Mouse (Mus musculus) kidney, postnatal 25 days (tissue): ENCODE results near the gene Olfr1512.
"Not testable (repeated sequence)": the region's sequence is repeated elsewhere in the genome, so short reads cannot be mapped to it uniquely, and the experiment has no call there.

Experiments used
- DNase-seq, 2 experiments: peaks; one replicate each; pipeline ENCODE4 v3.0.0; 2021; ENCODE audit warnings: mixed read lengths in 2 of 2

The Olfr1512 gene

DNA sequence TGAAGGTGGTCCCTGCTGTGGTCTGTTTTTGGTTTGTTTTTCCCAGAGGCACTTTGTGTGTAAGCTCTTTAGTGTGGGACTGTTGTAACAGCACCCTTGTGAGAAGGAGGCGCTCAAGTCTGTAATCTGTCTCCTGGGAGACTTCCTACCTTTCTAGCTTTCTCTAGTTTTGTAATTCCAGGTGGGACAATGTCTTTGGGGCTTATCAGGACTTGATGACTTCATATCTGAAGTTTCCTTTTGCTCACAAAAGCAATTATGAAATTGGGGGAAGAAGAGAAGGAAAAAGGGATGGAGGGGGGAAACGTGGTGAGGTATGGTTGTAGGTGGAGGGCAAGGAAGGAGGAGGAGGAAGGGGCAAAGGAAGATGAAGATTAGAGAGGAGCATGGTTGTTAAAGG lies at the start of gene Olfr1512:
Gene Olfr1512, minus strand, starts transcription at position 101 of the 400 bp plus-strand sequence.
- DNase-seq, result no peak

DNA sequence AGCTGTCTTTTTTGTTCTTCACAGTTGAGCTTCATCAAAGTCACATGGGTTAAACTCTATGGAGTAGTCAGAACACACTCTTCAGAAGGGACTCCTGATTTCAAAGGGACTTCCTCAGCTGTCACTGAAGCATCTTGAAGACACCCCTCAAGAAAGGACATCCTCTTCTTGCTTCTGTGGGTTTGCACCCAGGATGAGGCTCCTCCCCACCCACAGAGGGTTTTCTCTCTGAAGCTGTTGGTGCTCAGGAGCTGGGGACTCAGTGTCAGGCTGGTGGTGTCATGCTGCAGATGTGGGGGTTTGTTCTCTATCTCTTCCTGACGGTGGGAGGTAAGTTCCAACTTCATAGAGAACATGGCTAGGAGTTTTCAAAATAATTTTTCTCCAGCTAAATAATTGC lies 48.7 kb upstream of the Olfr1512 start:
- DNase-seq, result no peak

DNA sequence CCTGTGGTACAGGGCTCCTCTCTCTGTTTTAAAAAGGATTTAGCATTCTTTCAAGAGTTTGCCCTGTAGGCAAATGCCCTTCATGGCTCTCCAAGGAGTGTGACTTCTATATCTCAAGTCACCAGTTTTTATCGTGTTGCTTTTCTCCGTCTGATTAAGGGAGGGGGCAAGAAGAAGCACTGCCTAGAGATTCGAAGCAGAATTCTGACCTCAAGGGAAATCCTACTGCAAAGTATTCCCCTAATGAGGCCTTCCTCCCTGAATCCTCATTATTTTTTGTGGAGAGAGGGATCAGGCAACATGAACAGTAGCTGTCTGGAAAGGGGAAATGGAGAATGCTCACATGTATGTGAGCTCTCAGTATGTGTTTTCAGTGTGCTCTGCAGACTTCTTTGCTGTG lies 35.3 kb upstream of the Olfr1512 start, which contains the start of gene Olfr1510:
Gene Olfr1510, minus strand, starts transcription at position 101 of the 400 bp plus-strand sequence.
- no peak for DNase-seq

DNA sequence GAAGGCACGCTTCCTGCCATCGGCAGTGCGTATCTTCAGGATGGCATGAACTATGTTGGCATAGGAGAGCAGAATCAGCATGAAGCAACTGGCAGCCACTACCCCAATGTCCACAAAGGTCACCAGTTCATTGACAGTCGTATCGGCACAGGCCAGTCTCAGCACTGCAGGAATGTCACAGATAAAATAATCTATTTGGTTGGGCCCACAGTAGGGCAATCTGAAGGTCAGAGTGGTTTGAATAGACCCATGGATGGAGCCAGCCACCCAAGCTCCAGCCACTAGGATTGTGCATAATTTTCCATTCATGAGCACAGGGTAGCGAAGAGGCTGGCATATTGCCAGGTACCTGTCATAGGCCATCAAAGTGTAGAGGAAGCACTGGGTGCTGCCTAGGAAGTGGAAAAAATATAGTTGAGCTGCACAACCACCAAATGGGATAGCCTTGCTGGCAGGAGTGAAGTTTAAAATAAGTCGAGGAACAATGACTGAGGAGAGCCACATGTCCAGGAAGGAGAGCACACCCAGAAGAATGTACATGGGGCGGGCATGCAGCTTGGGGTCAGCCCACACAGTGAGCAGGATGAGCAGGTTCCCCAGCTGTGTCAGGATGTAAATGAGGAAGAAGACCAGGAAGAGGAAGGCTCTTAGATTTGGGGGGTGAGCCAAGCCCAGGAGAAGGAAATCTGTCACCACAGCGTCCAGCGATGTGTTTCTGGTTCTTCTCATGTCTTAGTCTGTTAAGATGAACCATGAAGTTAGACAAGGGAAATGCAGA lies 31.4 kb upstream of the Olfr1512 start:
- DNase-seq, result not testable (repeated sequence)

DNA sequence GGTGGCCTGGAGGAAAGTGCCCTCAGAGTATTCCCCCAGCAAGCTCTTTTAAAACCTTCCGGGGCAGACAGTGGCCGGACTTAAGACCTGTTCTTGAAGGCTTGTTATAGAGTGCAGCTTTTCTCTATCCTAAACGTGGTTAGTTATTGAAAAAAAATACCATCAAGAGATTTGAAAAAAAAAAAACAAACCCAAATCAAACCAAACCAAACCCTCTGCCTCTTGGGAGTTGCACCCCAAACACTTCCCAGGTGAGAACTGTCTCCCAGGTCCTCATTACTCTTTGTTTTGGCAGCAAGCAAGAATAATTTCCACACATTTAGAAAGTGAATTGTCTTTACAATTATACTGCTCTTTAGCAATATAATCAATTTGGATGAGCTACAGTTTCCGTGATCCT lies 18.3 kb upstream of the Olfr1512 start, which contains the start of gene Olfr1511:
Gene Olfr1511, minus strand, starts transcription at position 101 of the 400 bp plus-strand sequence.
- DNase-seq, result no peak

DNA sequence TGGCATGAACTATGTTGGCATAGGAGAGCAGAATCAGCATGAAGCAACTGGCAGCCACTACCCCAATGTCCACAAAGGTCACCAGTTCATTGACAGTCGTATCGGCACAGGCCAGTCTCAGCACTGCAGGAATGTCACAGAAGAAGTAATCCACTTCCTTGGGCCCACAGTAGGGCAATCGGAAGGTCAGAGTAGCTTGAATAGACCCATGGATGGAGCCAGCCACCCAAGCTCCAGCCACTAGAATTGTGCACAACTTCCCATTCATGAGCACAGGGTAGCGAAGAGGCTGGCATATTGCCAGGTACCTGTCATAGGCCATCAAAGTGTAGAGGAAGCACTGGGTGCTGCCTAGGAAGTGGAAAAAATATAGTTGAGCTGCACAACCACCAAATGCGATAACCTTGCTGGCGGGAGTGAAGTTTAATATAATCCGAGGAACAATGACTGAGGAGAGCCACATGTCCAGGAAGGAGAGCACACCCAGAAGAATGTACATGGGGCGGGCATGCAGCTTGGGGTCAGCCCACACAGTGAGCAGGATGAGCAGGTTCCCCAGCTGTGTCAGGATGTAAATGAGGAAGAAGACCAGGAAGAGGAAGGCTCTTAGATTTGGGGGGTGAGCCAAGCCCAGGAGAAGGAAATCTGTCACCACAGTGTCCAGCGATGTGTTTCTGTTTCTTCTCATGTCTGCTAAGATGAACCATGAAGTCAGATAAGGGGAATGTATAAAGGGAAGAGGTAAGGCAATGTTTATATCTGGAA lies 11.3 kb upstream of the Olfr1512 start:
- not testable (repeated sequence) for DNase-seq

DNA sequence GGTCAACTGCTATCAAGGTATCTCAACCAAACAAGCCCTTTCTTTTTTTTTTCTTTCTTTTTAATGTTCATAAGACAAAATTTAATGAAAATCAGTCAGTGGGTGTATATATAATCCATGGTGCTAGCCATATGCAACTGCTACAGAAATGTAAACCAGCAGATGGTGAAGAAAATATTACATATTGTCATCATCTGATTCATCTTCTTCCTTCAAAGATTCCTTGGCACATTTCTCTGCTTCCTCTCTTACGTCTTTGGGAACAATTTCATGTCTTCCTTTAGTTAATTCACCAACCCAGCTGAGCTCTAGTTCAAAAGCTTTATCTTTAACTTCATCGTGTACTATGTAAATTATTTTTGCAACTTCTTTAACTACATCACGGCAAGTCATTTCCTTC lies 10.2 kb downstream of the Olfr1512 start:
- DNase-seq, result no peak

DNA sequence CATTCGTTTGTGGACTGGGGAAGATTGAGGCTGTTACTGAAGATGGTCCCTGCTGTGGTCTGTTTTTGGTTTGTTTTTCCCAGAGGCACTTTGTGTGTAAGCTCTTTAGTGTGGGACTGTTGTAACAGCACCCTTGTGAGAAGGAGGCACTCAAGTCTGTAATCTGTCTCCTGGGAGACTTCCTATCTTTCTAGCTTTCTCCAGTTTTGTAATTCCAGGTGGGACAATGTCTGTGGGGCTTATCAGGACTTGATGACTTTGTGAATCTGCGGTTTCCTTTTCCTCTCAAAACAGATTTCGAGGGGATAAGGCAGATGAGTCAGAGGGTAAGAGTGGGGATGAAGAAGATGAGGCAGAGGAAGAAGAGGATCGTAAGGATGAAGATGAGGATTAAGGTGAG lies 22.7 kb downstream of the Olfr1512 start, which contains the start of gene Olfr1513:
Gene Olfr1513, minus strand, starts transcription at position 101 of the 400 bp plus-strand sequence.
- no peak for DNase-seq

DNA sequence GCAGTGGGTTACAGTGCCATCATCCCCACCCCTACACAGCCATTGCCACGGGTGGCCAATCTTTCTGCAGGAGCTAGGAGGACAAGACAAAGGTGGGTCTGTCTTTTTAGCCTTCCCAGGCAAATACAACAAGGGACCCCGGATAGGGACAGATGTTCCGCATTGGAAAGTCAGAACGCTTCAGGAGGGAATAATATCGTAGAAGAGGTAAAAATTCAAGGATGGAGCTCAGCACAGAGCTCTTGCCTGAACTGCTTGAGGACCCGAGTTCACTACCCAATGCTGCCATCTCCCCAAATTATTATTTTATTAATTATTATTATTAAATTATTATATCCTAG lies 39.5 kb downstream of the Olfr1512 start:
- DNase-seq, result no peak

DNA sequence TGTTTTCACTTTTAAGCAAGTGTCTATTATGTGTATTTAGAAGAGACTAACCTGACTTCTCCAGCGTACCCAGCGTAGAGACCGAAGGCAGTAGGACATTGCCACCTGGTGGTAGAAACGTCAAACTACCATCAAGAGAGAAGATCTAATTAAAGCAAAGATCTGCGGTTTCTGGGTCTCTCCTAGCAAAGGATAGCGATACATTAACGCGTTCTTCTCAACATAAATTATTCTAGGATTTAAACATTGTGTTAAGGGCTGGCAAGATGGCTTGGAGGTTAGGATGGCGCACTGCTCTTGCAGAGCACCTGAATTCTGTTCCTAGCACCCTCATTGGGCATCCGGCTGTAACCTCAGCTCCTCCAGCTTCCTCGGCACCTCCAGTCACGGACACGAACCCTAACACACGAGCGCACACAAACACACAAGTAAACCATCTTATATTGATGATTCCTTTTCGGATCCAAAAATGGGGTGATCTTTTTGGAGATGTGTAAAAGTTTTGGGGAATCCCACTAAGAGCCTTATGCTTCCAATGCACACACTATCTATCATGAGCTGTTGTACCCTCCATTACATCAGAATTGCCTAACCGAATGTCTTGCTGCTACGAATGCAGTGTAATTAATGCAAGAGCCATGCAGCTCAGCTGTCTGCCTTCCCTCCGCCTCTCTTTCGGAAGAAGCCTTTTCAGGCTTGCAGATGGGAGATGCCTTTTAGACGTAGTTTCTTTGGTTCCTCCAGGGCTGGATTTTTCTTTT lies 40.0 kb downstream of the Olfr1512 start:
- peak; percentile 62 to 79 for DNase-seq

DNA sequence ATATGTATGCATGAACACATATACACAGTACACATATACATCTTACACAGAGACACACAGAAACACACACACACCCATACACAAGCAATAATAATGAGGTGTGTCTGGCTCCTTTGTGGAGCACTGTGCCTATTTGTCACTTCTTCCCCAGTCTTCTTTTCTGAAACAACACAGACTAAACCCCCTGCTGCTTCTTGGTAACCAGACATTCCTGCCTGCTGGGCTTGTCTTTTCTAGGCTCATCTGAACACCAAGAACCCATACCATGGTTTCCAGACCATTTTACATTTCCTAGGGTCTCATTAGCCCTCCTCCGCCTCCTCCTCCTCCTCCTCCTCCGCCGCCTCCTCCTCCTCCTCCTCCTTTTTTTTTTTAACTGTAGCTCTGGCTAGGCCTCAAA lies 46.8 kb downstream of the Olfr1512 start:
- DNase-seq, result no peak

DNA sequence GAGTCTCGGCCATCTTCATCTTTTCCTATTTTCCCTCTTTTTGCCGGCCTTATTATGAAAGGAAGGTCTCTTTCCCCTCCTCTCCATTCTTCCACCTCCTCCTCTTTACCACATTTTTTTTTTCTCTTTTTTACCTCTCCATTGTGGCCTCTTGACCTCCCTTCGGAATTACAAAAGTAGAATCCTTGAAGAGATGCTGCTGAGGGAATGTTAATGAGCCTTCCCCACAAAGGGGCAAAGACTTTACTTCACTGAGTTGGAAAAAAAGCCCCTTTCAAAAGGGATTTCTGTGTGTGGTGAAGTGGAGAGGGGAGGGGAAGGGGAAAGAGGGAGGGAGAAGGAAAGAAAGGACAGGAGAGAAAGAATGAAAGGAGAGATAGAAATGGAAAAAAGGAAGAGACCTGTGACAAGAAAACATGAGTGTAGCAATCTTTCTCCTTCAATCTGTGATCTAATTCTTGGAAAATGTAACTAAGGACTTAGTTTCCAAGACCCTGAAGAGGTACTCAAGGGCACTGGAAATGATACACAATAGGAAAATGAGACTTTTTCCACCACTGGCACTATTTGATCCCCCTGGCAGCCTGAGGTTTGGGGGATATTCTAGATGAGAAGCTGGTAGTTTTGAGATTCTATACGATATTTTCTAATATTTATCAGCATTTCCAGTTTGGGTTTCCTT lies 47.8 kb downstream of the Olfr1512 start:
- no peak for DNase-seq

DNA sequence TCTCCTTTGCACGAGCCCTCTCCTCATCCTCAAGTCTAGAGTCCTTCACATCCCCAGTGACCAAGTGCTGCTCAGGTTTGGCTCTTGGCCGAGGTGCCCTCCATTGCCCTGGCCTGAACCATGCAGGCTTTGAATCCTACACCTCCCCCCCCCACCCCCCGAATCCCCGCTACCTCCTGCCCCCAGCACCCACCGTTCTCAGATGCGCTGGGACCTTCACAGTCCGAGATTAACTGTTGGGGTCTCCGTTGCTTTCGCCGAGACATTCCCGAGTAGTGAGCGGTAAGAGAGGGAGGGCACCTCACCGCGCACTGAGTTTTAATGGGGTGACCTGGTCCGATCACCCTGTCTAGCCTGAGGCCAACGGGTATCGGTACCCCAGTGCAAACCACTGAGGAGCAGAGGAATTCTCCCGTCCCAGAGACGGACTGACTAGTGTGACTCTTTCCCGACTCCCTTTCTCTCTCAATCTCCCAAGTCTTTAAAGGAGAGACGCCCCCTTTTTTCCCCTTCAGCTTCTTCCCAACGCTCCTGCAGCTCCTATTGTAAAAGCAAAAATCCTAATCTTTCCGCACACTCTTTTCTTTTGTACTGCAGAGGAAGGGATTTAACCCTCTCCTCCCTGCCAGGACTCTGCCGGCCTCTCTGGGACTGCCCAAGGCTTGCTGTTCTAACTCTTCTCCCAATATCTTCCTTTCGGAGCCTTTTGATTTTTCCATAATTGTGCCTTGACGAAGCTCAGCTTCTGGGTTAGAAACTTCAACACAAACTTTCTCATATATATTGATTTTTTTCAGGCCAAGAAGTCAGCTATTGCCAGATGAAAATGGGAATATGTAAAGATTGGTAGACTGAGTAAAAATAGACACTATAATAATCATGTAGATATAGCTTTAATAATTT lies 50.8 kb downstream of the Olfr1512 start, which contains the start of gene Sall2:
Gene Sall2, minus strand, starts transcription at position 853 of the 903 bp plus-strand sequence.
- no peak for DNase-seq

DNA sequence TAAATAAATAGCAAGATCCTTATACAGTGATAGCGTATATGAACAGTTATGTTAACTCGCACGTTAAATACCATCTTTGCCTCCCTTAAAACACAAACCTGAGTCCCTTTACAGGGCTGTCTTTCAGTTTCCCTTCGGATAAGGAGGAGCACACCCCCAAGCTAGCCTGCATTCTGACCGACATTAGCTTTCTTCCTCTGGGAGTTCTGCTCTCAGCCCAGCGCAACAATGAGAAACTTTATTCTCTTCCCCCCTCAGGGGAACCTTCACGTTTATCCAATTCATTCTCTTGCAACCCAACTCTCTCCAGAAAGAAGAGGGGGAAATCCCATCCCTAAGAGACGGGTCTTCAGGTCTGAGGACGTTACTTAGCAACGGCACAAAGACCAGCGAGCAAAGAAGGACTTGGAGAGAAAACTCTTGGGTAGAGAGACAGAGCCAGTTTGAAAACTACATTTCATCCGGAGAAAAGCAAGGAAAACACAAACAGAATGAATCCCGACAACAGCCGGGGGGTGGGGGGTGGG lies 51.5 kb downstream of the Olfr1512 start:
- no peak for DNase-seq

DNA sequence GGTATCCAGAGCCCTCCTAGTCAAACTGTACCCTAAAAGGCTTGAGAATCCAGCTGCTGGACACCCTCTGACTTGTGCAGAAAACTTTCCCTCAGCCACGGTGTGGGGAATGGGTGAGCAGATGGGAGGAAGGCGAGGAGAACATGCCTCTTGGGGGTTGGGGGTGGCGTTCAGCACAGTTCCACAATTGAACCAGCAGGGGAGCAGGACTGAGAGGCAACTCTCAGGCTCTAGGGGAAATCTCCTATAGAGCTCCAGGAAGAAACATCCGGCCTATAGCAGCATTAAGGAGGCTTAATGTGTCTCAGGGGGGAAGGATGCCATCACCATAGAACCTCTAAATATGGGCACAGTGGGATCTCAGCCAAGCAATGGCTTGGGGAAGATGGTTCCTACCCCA lies 53.1 kb downstream of the Olfr1512 start:
- no peak for DNase-seq
